Mouse (Mus musculus) B cell, adult 2 months (primary cell): ENCODE results near the gene Prkag1.

Experiments used
- DNase-seq, 2 experiments: peaks; one replicate each; pipeline ENCODE4 v3.0.0; 2022

Gene Prkag1

DNA sequence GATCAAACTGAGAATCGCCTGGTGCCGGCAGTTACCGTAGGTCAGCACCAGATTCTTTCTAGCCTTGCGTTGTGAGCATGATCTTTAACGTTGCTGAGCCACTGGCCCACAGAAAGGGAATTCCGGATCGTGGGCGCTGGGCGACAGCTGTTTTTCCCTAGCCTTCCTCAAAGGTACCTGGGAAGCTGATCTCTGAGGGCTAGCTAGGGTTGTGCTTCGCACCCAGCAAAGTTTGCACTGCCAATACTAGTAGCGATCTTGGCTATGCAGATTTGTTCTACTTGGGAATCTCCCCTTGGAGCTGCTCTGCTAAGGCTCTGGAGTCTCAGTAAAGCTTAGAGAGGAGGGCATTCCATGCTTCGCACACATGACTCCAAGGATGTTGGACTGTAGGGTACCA, 40.1 kb downstream of the Prkag1 start:
- DNase-seq = no peak

DNA sequence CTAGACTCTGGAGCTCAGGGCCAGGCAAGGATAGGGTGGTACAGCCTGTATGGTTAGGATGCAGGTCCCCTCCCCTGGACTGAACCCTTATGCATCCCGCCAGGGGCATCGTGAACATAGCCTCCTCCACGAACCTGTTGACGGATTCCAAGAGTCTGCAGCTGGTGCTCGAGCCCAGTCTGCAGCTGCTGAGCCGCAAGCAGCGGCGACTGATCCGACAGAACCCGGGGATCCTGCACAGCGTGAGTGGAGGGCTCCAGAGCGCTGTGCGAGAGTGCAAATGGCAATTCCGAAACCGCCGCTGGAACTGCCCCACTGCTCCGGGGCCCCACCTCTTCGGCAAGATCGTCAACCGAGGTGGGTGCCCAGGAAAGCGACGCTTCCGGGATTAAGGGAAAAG, 40.6 kb downstream of the Prkag1 start:
- DNase-seq = no peak

DNA sequence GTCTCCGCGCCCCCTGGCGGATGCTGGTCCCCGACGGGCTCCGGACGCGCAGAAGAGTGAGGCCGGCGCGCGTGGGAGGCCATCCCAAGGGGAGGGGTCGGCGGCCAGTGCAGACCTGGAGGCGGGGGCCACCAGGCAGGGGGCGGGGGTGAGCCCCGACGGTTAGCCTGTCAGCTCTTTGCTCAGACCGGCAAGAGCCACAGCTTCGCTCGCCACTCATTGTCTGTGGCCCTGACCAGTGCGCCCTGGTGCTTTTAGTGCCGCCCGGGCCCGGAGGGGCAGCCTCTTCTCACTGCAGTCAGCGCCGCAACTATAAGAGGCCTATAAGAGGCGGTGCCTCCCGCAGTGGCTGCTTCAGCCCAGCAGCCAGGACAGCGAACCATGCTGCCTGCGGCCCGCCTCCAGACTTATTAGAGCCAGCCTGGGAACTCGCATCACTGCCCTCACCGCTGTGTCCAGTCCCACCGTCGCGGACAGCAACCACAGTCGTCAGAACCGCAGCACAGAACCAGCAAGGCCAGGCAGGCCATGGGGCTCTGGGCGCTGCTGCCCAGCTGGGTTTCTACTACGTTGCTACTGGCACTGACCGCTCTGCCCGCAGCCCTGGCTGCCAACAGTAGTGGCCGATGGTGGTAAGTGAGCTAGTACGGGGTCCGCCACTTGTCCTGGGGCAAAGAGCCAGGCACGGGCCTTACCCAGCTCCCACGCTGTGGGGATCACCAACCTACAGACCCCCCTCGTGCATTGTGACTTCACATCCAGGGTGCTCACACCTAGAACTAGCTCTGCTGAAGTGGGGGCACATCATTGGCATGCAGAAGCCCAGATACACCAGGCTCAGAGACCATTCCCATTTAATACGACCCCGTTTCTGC, 41.4 kb downstream of the Prkag1 start, which contains the start of gene Wnt1:
Gene Wnt1 (plus strand): TSS at position 197 of the 875 bp plus-strand sequence.
- peak; percentile 76 for DNase-seq

DNA sequence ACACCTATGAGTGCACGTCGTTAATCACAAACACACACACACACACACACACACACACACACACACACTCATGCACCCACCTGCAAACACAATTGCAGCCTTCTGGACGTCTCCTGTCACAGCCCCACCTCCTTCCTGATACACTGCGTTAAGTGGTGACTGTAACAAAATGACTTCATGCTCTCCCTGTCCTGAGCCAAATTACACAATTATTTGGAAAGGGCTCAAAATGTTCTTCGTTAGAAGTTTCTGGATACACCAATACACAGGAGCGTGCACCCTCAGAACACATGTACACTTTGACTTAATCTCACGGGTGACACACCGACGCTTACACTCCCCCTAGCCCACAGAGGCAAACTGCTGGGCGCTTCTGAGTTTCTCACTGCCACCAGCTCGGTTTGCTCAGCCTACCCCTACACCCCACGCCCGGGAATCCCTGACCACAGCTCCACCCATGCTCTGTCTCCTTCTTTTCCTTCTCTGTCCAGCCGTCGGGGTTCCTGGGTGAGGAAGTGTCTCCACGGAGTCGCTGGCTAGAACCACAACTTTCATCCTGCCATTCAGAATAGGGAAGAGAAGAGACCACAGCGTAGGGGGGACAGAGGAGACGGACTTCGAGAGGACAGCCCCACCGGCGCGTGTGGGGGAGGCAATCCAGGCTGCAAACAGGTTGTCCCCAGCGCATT, 42.2 kb downstream of the Prkag1 start:
- DNase-seq = no peak

DNA sequence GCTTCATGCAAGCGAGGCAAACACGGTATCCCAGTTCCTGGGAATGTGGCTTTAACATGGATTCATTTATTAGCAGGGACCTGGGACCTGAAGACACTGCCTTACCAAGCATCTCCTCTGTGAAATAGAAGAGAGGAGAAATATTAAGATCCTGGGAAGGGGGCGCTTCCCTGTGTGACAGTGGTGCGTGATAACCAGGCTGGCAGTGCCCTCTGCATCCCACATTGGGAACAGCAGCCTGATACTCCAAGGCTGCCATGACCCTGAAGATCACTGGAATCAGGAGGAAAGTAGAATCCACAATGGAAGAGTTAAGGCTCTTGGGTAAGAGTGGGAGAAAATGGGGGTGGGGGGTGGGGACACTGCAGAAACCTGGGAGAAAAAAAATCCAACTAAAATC, 43.4 kb downstream of the Prkag1 start:
- DNase-seq = no peak

DNA sequence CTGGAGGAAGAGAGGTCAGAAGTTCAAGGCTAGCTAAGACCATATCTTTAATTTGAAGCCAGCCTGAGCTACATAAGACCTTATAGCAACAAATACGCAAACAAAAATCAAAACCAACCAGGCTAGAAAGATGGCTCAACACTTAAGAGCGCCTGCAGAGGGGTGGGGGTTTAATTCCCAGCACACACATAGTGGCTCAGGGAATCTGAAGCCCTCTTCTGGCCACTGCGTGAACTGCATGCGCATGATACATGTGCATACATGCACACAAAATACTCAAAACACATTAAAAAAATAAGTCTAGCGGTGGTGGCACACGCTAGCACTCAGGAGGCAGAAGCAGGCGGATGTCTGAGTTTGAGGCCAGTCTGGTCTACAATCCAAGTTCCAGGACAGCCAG, 45.6 kb downstream of the Prkag1 start:
- peak in 1 of 2 experiments; percentile 38 for DNase-seq

DNA sequence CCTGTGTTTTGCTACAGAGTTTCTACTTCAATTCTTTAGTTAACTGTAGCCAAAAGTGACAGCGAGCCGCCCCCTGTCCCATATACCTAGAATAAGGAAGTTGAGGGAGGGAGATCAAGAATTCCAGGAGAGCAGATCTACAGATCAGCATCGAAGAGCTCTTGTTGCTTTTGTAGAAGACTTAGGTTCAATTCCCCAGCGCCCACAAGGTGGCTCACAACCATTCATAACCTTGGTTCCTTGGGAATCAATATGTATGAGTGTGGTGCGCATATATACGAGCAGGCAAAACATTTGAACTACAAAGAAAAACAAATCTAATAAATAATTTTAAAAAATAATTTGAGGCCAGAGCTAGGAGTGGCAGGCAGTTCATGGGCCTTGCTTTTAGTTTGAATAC, 50.2 kb downstream of the Prkag1 start:
- no peak for DNase-seq

DNA sequence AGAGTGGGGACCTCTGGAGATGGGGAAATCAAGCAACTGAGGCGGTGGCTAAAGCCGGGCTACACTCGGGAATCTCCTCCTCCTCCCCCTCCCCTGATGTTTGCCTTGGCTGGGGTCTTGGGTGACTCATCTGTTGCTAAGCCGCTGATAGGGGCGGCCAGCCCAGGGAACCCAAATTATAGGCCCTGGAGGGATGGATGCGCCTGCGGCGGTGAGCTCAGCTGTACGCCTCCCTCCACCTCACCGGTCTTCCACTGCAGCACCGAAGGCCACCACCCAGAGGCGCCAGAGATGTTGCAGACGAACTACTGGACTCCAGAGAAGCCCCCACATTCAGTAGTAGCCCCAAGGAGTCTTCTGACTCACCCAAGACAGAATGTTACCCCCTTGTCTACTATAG, 50.7 kb downstream of the Prkag1 start:
- DNase-seq = peak in 1 of 2 experiments; percentile 34

DNA sequence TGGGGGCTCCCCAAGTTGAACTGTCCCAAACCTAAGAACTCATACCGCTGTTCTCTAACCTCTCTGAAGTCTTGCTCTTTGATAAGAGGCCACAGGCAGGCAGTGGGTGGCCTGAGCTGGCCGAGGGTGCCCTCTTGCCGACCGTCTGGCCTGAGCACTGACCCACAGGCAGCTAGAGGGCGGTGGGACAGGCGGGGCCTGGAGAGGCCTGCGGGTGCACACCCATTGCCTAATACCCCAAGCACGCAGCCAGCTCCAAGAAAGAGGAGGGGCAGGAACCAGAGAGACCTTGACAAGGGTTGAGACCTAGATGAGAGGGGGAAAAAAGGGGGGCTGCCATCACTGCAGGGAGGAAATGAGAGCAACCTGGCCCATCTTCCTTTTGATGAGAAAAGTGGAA, 51.2 kb downstream of the Prkag1 start:
- no peak for DNase-seq

DNA sequence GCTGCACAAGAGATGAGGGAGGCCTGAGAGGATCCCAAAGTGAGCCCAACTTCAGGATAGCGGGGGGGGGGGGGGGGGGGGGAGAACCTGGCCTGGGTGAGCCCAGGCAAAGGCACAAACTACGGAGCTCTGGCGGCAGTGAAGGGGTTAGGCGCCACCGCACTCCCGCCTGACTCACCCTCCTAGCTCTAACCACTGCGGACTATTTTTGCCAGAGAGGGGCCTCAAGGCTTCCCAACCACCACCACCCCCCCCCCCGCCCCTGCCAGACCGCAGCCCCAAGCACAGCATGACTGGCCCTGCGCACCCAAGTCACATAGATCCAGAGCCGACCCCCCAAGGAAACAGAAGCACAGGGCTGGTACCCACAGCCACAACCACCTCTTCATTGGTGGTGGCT, 52.5 kb downstream of the Prkag1 start:
- no peak for DNase-seq

DNA sequence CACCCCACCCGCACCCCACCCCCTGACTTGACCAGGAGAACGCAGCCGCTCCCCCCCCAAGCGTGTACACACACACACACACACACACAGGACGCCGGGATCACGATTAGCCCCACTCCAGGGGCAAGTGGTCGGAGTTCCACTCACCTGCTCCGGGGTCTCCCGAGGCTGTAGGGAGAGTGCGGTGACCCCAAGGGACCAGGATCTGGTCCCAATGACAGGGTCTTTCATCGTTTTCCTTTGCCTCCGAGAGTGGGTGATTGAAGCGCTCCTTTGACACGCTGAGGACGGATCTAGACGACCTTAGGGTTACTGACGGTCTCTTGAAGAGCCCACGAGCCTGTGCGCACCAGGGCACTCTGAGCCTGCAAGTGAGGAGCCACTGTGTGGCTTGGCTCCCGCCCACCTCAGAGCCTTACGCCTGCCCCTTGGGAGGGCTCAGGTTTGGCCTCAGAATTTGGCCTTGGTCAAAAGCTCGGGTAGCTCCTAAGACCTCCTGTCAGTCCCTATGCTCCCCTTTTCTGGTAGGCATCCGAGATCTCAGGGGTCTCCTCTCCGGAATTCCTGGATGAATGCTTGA, 53.0 kb downstream of the Prkag1 start:
- DNase-seq = peak; percentile 30 to 41

DNA sequence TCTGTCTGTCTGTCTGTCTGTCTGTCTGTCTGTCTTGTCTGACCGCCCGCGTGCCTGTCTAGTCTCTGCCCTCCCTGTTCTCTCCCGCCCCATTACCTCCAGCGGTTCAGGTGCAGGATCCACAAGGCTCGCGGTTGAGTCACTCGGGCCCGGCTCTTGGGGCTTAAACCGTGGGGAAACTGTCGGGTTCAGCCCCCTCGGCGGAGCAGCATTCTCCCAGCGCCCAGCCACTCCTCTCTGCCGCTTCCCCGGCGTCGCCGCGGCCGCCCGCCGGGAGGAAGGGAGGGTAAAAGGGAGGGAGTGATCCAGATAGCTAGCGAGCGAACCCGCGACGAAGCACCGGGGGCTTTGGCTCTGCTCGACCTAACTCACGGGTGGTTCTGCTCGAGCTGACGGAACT, 53.6 kb downstream of the Prkag1 start, which contains the start of gene Wnt10b:
Gene Wnt10b (minus strand): TSS at position 389 of the 400 bp plus-strand sequence.
- DNase-seq = peak in 1 of 2 experiments; percentile 45

DNA sequence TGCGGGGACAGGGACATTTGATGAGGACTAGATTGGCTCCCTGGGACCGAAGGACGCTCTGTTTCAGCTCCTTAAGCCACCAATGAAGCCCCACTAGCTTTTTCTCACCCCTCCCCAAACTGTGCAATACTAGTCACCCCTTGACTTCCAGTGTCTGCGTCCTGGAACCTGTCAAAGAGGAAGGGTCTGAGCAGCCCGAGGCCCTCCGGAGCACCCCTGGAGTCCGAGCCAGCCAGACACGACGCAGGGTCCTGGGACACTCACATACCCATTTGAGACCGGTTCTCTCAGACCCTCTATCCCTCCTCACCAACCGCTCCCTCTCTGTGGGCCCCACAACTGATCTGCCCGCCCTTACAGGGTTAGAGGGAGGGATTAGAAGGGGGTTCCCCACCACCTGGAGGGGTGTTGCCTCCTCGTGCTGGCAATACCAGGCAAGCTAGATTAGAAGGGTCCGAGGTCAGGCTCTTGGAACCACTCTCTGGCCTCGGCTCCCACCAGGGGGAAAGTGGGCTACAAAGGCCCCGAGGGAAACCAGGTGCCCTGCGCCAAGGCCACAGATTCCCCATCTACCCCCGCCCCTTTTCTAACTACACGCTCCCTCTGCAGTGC, 54.2 kb downstream of the Prkag1 start:
- peak; percentile 39 to 42 for DNase-seq

DNA sequence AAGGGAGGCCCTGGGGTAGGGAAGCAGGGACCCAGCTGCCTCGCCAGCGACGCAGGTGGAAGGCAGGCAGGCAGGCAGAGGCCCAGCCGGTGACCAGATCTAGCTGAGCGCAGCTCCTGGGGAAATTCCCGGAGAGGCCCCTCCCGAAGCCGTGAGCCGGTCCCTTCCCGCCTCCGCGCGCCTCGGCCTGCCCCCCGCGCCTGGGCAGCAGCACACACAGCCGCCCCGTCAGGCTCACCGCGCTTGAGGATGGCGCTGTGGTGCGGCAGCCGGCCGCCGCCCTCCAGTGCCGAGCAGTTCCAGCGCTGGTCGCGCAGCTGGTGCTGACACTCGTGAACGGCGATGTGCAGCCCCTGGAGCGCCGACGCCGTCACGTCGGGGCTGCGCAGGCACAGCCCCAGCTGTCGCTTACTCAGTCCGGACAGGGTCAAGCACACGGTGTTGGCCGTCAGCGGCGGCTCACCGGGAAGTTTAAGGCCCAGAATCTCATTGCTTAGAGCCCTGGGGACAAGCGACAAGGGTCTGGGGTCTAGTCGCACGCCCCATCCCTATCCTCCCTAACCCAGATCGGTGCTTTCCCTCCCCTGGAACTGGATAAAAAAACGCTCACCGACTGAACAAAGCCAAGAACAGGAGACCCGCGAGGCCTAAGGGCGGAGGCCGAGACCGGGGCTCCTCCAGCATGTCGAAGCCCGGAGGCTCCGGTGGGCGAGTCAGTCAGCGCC, 54.9 kb downstream of the Prkag1 start:
- peak; percentile 51 to 57 for DNase-seq

DNA sequence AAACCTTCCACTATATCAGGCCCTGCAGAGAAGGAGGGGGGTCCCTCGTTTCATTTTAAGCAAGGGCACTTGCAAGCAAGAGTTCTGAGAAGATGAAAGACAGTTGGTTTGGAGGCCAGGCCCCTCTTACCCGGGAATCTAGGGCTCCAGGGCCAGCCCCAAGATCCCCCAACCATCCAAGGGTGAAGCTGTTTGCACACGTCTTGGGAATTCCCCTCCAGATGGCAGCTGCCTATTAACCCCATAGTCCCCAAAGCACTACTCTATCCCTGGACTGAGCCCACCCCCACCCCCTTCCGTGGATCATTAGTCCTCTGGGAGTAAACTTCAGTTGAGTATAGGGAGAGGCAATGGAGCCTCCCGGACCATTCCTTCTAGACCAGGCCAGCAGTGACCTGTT, 55.8 kb downstream of the Prkag1 start:
- no peak for DNase-seq

DNA sequence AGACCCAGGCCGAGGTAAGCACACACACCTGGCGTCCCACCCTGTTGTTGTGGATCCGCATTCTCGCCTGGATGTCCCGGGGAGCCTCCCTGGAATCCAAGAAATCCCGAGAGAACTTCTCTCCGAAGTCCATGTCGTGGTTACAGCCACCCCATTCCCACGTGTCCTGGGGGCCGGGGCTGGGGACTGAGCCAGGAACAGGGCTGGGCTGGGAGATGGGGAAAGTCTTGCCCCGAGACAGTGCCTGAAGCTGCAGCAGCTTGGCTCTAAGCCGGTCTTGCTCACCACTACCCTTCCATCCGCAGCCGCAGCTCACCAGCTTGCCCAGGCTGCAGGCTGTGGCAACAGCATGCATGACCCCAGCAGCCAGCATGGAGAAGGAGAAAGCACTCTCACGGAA, 57.2 kb downstream of the Prkag1 start:
- no peak for DNase-seq

DNA sequence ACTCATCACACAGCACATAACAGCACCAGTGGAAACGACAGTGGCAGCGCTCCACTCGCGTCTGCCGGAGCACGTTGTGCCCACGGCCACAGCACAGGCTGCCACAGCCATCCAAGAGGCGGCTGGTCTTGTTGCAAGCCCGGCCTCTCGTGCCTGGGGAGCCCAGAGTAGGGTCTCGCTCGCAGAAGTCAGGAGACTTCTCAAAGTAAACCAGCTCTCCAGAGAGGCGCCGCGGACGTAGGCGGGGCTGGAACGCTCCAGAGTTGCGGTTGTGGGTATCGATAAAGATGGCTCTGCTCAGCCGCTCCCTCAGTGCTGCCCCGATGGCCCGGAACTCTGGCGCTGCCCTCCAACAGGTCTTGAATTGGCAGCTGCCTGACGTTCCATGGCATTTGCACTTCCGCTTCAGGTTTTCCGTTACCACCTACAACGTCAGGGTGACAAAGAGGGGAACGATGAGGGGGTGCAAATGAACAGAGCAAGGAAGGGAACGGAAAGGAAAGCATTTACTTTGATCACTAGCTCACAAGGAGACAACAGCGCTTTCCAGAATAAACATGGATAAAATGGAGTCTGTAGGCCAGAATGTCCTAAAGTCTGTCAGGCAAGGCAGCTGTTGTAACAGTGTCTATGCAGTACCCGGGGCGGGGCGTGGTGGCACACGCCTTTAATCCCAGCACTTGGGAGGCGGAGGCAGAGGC, 58.7 kb downstream of the Prkag1 start:
- peak; percentile 55 to 61 for DNase-seq

DNA sequence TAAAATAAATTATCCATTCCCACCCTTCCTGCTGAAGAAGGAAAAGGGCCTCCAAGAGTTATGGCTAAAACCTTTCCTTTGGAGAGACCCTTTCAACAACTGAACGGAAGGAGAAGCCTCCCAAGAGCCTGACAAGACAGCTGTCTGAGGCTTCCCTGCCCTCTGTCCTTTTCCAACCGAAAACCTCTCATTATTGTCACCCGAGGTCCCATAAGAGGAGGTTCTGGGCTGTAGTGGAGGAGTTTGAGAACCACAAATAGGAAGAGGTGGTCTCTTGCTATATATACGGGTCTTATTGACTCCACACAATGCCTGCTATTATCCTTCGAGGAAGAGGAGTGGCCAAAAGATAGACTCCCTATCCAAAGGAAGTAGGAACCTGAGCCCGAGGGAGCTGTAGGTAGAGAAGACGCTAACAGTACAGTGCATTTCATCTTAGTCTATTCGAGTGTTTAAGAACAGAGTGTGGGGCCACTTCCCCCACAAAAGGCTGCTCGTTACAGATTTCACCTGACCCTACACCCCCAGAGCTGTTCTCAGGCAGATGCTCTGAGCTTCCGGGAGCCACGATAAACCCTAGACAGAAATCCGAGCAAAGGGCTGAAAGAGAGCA, 59.4 kb downstream of the Prkag1 start:
- DNase-seq = no peak

DNA sequence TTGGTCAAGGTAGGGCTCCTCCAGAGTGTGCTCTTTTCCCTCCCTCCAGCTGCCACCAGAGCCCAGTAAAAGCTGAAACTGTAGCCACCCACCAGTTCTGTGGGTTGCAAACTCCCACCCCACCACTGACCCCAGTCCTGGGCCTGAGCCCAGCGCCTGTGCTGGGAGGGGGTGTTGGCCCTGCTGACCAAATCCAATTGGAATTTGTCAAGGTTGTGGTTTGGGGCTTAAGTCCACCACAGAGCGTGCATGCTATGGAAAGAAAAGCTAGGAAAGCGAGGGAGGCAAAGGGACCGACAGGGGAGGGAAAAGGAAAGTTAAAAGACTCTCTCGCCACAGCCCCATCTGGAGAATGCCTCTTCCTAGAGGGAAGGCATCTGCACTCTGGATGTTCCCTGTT, 63.1 kb downstream of the Prkag1 start:
- no peak for DNase-seq

DNA sequence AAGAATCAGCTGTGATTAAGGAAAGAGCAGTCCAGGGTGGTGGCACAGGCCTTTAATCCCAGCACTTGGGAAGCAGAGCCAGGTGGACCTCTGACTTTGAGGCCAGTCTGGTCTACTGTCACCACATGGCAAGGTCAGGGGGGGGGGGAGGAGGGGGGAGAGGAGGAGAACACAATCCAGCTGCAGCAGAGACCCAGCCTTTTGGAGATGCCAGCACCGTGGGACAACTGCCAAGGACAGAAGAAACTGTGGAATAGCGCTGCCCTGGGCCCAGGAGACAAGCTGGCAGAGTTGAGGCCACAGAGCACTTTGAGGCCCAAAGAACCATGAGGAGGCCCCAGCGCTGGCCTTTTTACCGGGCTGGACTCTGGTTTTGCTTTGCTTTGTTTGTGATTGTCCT, 65.4 kb downstream of the Prkag1 start:
- DNase-seq = no peak
